In the genomic region with DNA sequence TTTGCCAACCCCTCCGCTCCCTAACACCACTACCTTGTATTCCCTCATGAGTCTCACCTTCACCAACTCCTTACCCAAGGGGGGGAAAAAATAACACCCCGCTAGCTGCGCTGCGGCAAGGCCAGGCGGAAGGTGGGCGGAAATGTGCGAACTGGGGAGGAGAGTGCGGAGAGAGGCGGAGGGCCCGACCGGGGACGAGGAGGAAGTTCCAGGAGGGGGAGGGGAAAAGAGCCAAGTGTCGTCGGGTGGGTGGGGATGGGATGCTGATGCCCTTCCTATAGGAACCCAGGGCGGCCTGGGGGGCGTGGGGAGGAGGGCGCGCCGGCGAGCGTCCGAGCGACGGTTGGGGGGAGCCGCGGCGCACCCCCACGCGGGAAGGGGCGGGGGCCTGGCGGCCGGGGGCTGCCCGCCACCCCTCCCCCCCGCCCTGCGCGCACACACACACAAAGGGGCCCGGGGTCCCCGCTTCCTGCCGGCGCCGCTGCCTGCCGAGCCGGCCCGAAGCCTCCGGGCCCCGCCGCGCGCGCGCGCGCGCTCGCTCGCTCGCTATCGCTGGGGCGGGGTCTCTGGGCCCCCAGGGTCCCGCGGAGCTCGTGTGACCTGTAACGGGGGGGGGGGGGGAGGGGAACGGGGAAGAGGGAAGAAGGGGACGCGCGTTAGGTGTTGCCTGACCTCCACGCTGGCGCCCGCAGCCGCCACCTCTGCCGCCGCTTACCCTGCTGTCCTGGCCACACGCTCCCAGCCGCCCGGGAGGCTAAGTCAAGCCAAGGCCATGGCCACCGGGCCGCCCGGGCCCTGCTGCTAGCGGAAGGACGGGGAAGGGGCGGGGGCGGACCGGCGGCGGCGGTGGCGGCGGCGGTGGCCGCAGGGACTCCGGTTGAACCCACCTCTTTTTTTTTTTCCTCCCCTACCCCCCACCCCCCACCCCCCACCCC, we compare ENCODE assay signal across 8 mouse cellular contexts. TPM values are rescaled to one million over a fixed set of nuclear protein-coding genes. Genes with fewer than 3 reads are reported as not detected.
A peak's percentile ranks its signal among the peaks of the same experiment; 100 is the strongest.
DNase-seq lines count a peak whose midpoint lies in the region; ATAC-seq and TF ChIP-seq lines count a peak whose summit lies in the region.

Gene Rap2c, minus strand, starts transcription at position 168 of the 935 bp plus-strand sequence.

- peak within 1 kb of the TSS; percentile 73 for H3K4me2 ChIP-seq in heart, embryonic 12.5 days
- peak within 1 kb of the TSS; percentile 51 for H3K4me2 ChIP-seq in kidney, embryonic 16.5 days (replicated peaks; ENCODE audit: low read depth, low read length)
- peak within 1 kb of the TSS; percentile 66 for H3K4me2 ChIP-seq in liver, embryonic 11.5 days
- peak within 1 kb of the TSS; percentile 70 for H3K4me2 ChIP-seq in myocyte (ENCODE audit: low read depth)
- H3K4me2 ChIP-seq in stomach, embryonic 14.5 days (replicated peaks; ENCODE audit: low read depth, low read length) = peak within 1 kb of the TSS; percentile 48

- TF ChIP-seq POLR2A in bone marrow macrophage, adult 2 months (IDR thresholded peaks at IDR 0.05; ENCODE audit: borderline replicate concordance, low read depth, low read length) = no peak
- TF ChIP-seq POLR2A in embryonic fibroblast, embryonic 13.5 days (IDR thresholded peaks at IDR 0.05; ENCODE audit: low read depth, low read length) = peak; percentile 52
- peak; percentile 12 for TF ChIP-seq POLR2A in myocyte (IDR thresholded peaks at IDR 0.05; ENCODE audit: insufficient read length, low read depth)

- peaks cover 24% of the 10 kb centered on the region for H3K79me2 ChIP-seq in myocyte (ENCODE audit: control insufficient read depth, insufficient read depth)

- H3ac ChIP-seq in myocyte (ENCODE audit: control insufficient read depth, insufficient read length) = peak within 1 kb of the TSS; percentile 61

- peak within 1 kb of the TSS; percentile 84 for H3K9ac ChIP-seq in heart, embryonic 12.5 days
- peak within 1 kb of the TSS; percentile 81 for H3K9ac ChIP-seq in kidney, embryonic 16.5 days (replicated peaks; ENCODE audit: low read length)
- H3K9ac ChIP-seq in liver, embryonic 11.5 days (ENCODE audit: low read depth, low read length) = peak within 1 kb of the TSS; percentile 87
- peak within 1 kb of the TSS; percentile 60 for H3K9ac ChIP-seq in stomach, embryonic 14.5 days (replicated peaks; ENCODE audit: low read depth, low read length)

- H3K36me3 ChIP-seq in heart, embryonic 12.5 days = peaks cover 12% of the 10 kb centered on the region
- no peaks in the 10 kb centered on the region for H3K36me3 ChIP-seq in kidney, embryonic 16.5 days (ENCODE audit: insufficient read depth, low read length)
- H3K36me3 ChIP-seq in liver, embryonic 11.5 days (ENCODE audit: control insufficient read depth, insufficient read depth, low read length) = no peaks in the 10 kb centered on the region
- no peaks in the 10 kb centered on the region for H3K36me3 ChIP-seq in myocyte (ENCODE audit: control insufficient read depth, insufficient read depth)
- no peaks in the 10 kb centered on the region; the same call in 1 of the 2 replicates for H3K36me3 ChIP-seq in stomach, embryonic 14.5 days (ENCODE audit: control insufficient read depth, insufficient read depth, low read length)

- TF ChIP-seq CTCF in bone marrow macrophage, adult 2 months (IDR thresholded peaks at IDR 0.05; ENCODE audit: low read depth, low read length) = no peak
- no peak for TF ChIP-seq CTCF in embryonic fibroblast, embryonic 13.5 days (IDR thresholded peaks at IDR 0.05; ENCODE audit: borderline replicate concordance, insufficient read depth, low read length)

- DNase-seq in liver, embryonic 11.5 days (ENCODE audit: low spot score) = peak; percentile 60

- ATAC-seq in CD4-positive, CD25-positive, alpha-beta regulatory T cell, adult 4 months = peak; percentile 70
- peak; percentile 89 for ATAC-seq in heart, embryonic 12.5 days (ENCODE audit: insufficient number of reproducible peaks, low FRiP score)
- peak; percentile 86 for ATAC-seq in kidney, embryonic 16.5 days (ENCODE audit: low FRiP score, low TSS enrichment)
- ATAC-seq in liver, embryonic 11.5 days (replicated peaks; ENCODE audit: low FRiP score) = peak; percentile 81
- ATAC-seq in stomach, embryonic 14.5 days (ENCODE audit: insufficient number of reproducible peaks, insufficient read depth, low FRiP score, low read depth) = peak; percentile 85

- peak within 1 kb of the TSS; percentile 89 for H3K27ac ChIP-seq in bone marrow macrophage, adult 2 months (ENCODE audit: insufficient read depth, low read depth, low read length)
- peak within 1 kb of the TSS; percentile 97 for H3K27ac ChIP-seq in embryonic fibroblast, embryonic 13.5 days (ENCODE audit: insufficient read depth, low read length)
- H3K27ac ChIP-seq in heart, embryonic 12.5 days (ENCODE audit: poor library complexity, severe bottlenecking) = peak within 1 kb of the TSS; percentile 99
- peak within 1 kb of the TSS; percentile 95 for H3K27ac ChIP-seq in kidney, embryonic 16.5 days (ENCODE audit: low read length)
- H3K27ac ChIP-seq in liver, embryonic 11.5 days (ENCODE audit: low read depth, low read length) = peak within 1 kb of the TSS; percentile 89
- H3K27ac ChIP-seq in stomach, embryonic 14.5 days (ENCODE audit: low read length) = peak within 1 kb of the TSS; percentile 97

- no peaks in the 10 kb centered on the region for H3K27me3 ChIP-seq in heart, embryonic 12.5 days (replicated peaks)
- H3K27me3 ChIP-seq in kidney, embryonic 16.5 days (ENCODE audit: insufficient read depth, low read length) = no peaks in the 10 kb centered on the region
- H3K27me3 ChIP-seq in liver, embryonic 11.5 days (replicated peaks; ENCODE audit: control insufficient read depth, insufficient read depth, low read length) = no peaks in the 10 kb centered on the region
- no peaks in the 10 kb centered on the region for H3K27me3 ChIP-seq in myocyte (ENCODE audit: control insufficient read depth, insufficient read depth, insufficient read length)
- H3K27me3 ChIP-seq in stomach, embryonic 14.5 days (ENCODE audit: control insufficient read depth, insufficient read depth, low read length) = no peaks in the 10 kb centered on the region

- peak within 1 kb of the TSS; percentile 66 for H3K4me3 ChIP-seq in bone marrow macrophage, adult 2 months (ENCODE audit: insufficient read depth, low read length)
- peak within 1 kb of the TSS; percentile 91 for H3K4me3 ChIP-seq in embryonic fibroblast, embryonic 13.5 days (ENCODE audit: insufficient read depth, low read length)
- H3K4me3 ChIP-seq in heart, embryonic 12.5 days = peak within 1 kb of the TSS; percentile 72
- peak within 1 kb of the TSS; percentile 60 for H3K4me3 ChIP-seq in kidney, embryonic 16.5 days (ENCODE audit: low read length)
- peak within 1 kb of the TSS; percentile 62 for H3K4me3 ChIP-seq in liver, embryonic 11.5 days (ENCODE audit: low read depth, low read length)
- H3K4me3 ChIP-seq in myocyte = peak within 1 kb of the TSS; percentile 50
- peak within 1 kb of the TSS; percentile 48 for H3K4me3 ChIP-seq in stomach, embryonic 14.5 days (ENCODE audit: low read depth, low read length)

- peaks cover 5% of the 10 kb centered on the region for H3K4me1 ChIP-seq in bone marrow macrophage, adult 2 months (ENCODE audit: control insufficient read depth, insufficient read depth, low read length)
- peaks cover 4% of the 10 kb centered on the region; the same call in 1 of the 2 replicates for H3K4me1 ChIP-seq in embryonic fibroblast, embryonic 13.5 days (ENCODE audit: control insufficient read depth, insufficient read depth, low read length)
- H3K4me1 ChIP-seq in heart, embryonic 12.5 days (replicated peaks) = 0 out of 2 replicates have a peak, but pooled peaks cover 4% of the 10 kb centered on the region
- H3K4me1 ChIP-seq in kidney, embryonic 16.5 days (ENCODE audit: insufficient read depth, low read length) = 0 out of 2 replicates have a peak, but pooled peaks cover 6% of the 10 kb centered on the region
- no peaks in the 10 kb centered on the region for H3K4me1 ChIP-seq in liver, embryonic 11.5 days (replicated peaks; ENCODE audit: control insufficient read depth, insufficient read depth, low read length)
- H3K4me1 ChIP-seq in stomach, embryonic 14.5 days (ENCODE audit: control insufficient read depth, insufficient read depth, low read length) = no peaks in the 10 kb centered on the region

- H3K9me3 ChIP-seq in heart, embryonic 12.5 days (replicated peaks) = no peaks in the 10 kb centered on the region
- H3K9me3 ChIP-seq in kidney, embryonic 16.5 days (ENCODE audit: low read length) = no peaks in the 10 kb centered on the region
- H3K9me3 ChIP-seq in liver, embryonic 11.5 days (ENCODE audit: control insufficient read depth, low read length) = no peaks in the 10 kb centered on the region
- H3K9me3 ChIP-seq in stomach, embryonic 14.5 days (ENCODE audit: control insufficient read depth, low read depth, low read length) = no peaks in the 10 kb centered on the region

- 22% methylated on average over 31 of the region's 92 CpGs for WGBS in heart, embryonic 12.5 days
- whole genome bisulfite sequencing in kidney, embryonic 16.5 days = 47% methylated on average over 7 of the region's 92 CpGs
- WGBS in liver, embryonic 11.5 days = 31% methylated on average over 21 of the region's 92 CpGs
- WGBS in stomach, embryonic 14.5 days = 24% methylated on average over 43 of the region's 92 CpGs

TF ChIP-seq in myocyte, 11 proteins besides CTCF, POLR2A, EP300 and RAD21 (continues in another document):
- TF ChIP-seq TCF3 (IDR thresholded peaks at IDR 0.05; ENCODE audit: insufficient read length, low read depth) = no peak
- TF ChIP-seq USF1 (IDR thresholded peaks at IDR 0.05; ENCODE audit: low read depth) = no peak
- no peak for TF ChIP-seq SRF (IDR thresholded peaks at IDR 0.05; ENCODE audit: control insufficient read depth, insufficient read length, low read depth)
- TF ChIP-seq E2F4 (IDR thresholded peaks at IDR 0.05; ENCODE audit: insufficient read depth) = no peak
- no peak for TF ChIP-seq TCF12 (IDR thresholded peaks at IDR 0.05; ENCODE audit: insufficient read depth, poor library complexity, severe bottlenecking)
- no peak for TF ChIP-seq POLR2AphosphoS2 (IDR thresholded peaks at IDR 0.05; ENCODE audit: insufficient read length, low read depth)
- TF ChIP-seq MAX (IDR thresholded peaks at IDR 0.05; ENCODE audit: low read depth) = no peak
- TF ChIP-seq MYOD1 (IDR thresholded peaks at IDR 0.05; ENCODE audit: control insufficient read depth in 1 of 3, insufficient read length in 2 of 3, low read depth in 2 of 3) = no peak

RNA-seq across cellular contexts. Expression of gene Rap2c, which starts in this region (rescaled TPM):
- polyA plus RNA-seq in CD4-positive, CD25-positive, alpha-beta regulatory T cell, adult 4 months (2017; shearing (Covaris generic)) = 10 to 100 TPM; 18.7 to 22.5 TPM
- 37.3 and 39.6 TPM in 2 replicates for polyA plus RNA-seq in bone marrow macrophage, adult 2 months (2012; ENCODE audit: insufficient read depth, insufficient read length, missing spikeins)
- 46.9 and 50.2 TPM in 2 replicates for polyA plus RNA-seq in embryonic fibroblast, embryonic 13.5 days (2011; ENCODE audit: insufficient read length, low read depth, missing spikeins)
- polyA plus RNA-seq in heart, embryonic 12.5 days (2016; fragmentation: Nextera tagmentation; extraction: Ambion mirVana) = 29.7 and 30.2 TPM in 2 replicates
- 13.4 and 13.5 TPM in 2 replicates for polyA plus RNA-seq in kidney, embryonic 16.5 days (2015; fragmentation: Nextera tagmentation; extraction: Ambion mirVana)
- polyA plus RNA-seq in liver, embryonic 11.5 days (2014; fragmentation: Nextera tagmentation; extraction: Ambion mirVana) = 22.4 and 23.6 TPM in 2 replicates
- 8.3 TPM for polyA plus RNA-seq in myocyte (2012; fragmentation: generic; extraction: Trizol)
- 26.5 and 28.2 TPM in 2 replicates for polyA plus RNA-seq in stomach, embryonic 14.5 days (2014; fragmentation: Nextera tagmentation; extraction: Ambion mirVana)

Comparison
In these comparisons a context has a peak if more than half of its experiments do, and no peak if none do; other contexts are left out.
1. Peak in every context shown above with its lines: DNase-seq, ATAC-seq, H3K4me3 ChIP-seq and H3K27ac ChIP-seq.